Mouse (Mus musculus) layer of hippocampus, adult 2 months (tissue): ENCODE results near the gene Pou2f1. TPM values are rescaled to one million over a fixed set of nuclear protein-coding genes. Genes with fewer than 3 reads are reported as not detected.

ENCODE experiments used
- DNase-seq, 2 experiments: peaks; one replicate each; pipeline ENCODE4 v3.0.0; 2022; ENCODE audit warnings: low spot score in 2 of 2
- H3K27ac ChIP-seq: fragments of 200-600 bp; 2 replicates; pipeline ENCODE4 v1.8.1; 2022
- H3K4me3 ChIP-seq: fragments of 200-600 bp; 2 replicates; pipeline ENCODE4 v1.8.1; 2022; ENCODE audit warnings: mild to moderate bottlenecking
- CTCF ChIP-seq: fragments of 200-600 bp; conservative IDR thresholded peaks from 2 replicates; pipeline ENCODE4 v1.8.1; 2022; ENCODE audit warnings: antibody characterized with exemption, mild to moderate bottlenecking, moderate library complexity
- total RNA-seq, 2 experiments: library from RNA; stranded (reverse); gene quantifications; 2 replicates each; pipeline ENCODE4 v1.2.3; 2021

The Pou2f1 gene
- total RNA-seq, 2 experiments from 2014 or later = 15.2 to 22.4 TPM

- H3K27ac ChIP-seq = no peak overlapping the region
- peak; percentile 26 to 67 for DNase-seq
- H3K4me3 ChIP-seq = no peak overlapping the region
- peak; percentile 97 for TF ChIP-seq CTCF
These were observed 148.6 kb downstream of the Pou2f1 start for GRCm38 (mm10) chr1:165853729-165854420.

- no peak overlapping the region for H3K4me3 ChIP-seq
- no peak for DNase-seq
- no peak for TF ChIP-seq CTCF
- no peak overlapping the region for H3K27ac ChIP-seq
These were observed 149.3 kb downstream of the Pou2f1 start for GRCm38 (mm10) chr1:165853131-165853721.

GRCm38 (mm10) chr1:165852131-165852530, 150.3 kb downstream of the Pou2f1 start:
- DNase-seq = no peak
- no peak for TF ChIP-seq CTCF
- Histone ChIP-seq H3K4me3 (no peak overlapping the region), H3K27ac (no peak overlapping the region)

- DNase-seq = no peak
- TF ChIP-seq CTCF = no peak
- H3K27ac ChIP-seq = no peak overlapping the region
- H3K4me3 ChIP-seq = no peak overlapping the region
These were observed 152.7 kb downstream of the Pou2f1 start for GRCm38 (mm10) chr1:165849458-165850445.

- H3K27ac ChIP-seq = no peak overlapping the region
- DNase-seq = no peak
- no peak for TF ChIP-seq CTCF
- no peak overlapping the region for H3K4me3 ChIP-seq
These were observed 153.6 kb downstream of the Pou2f1 start for GRCm38 (mm10) chr1:165848881-165849280.

- H3K27ac ChIP-seq = no peak overlapping the region
- no peak for TF ChIP-seq CTCF
- no peak for DNase-seq
- no peak overlapping the region for H3K4me3 ChIP-seq
These were observed 154.1 kb downstream of the Pou2f1 start for GRCm38 (mm10) chr1:165848417-165848816.

GRCm38 (mm10) chr1:165845366-165845765, 157.1 kb downstream of the Pou2f1 start:
- H3K4me3 ChIP-seq = peak overlapping the region; percentile 60
- no peak for TF ChIP-seq CTCF
- H3K27ac ChIP-seq = peak overlapping the region; percentile 48; the same call in 1 of the 2 replicates
- DNase-seq = no peak

GRCm38 (mm10) chr1:165844956-165845355, 157.5 kb downstream of the Pou2f1 start:
- Histone ChIP-seq H3K27ac (peak overlapping the region; percentile 48; the same call in 1 of the 2 replicates), H3K4me3 (peak overlapping the region; percentile 60)
- no peak for DNase-seq
- TF ChIP-seq CTCF = no peak

GRCm38 (mm10) chr1:165844466-165844951, 158.0 kb downstream of the Pou2f1 start:
- Histone ChIP-seq H3K4me3 (peak overlapping the region; percentile 60), H3K27ac (peak overlapping the region; percentile 48; the same call in 1 of the 2 replicates)
- no peak for TF ChIP-seq CTCF
- no peak for DNase-seq

GRCm38 (mm10) chr1:165843586-165843985, 158.9 kb downstream of the Pou2f1 start:
- no peak for DNase-seq
- no peak overlapping the region for H3K4me3 ChIP-seq
- H3K27ac ChIP-seq = no peak overlapping the region
- TF ChIP-seq CTCF = no peak

- Histone ChIP-seq H3K4me3 (no peak overlapping the region), H3K27ac (no peak overlapping the region)
- no peak for DNase-seq
- TF ChIP-seq CTCF = no peak
These were observed 160.3 kb downstream of the Pou2f1 start for GRCm38 (mm10) chr1:165842170-165842569.

GRCm38 (mm10) chr1:165840548-165841230, 161.8 kb downstream of the Pou2f1 start:
- Histone ChIP-seq H3K4me3 (peak overlapping the region; percentile 31), H3K27ac (no peak overlapping the region)
- no peak for DNase-seq
- no peak for TF ChIP-seq CTCF
